Mouse (Mus musculus): ENCODE measurements around the gene Gm36028. TPM values are rescaled to one million over a fixed set of nuclear protein-coding genes. Genes with fewer than 3 reads are reported as not detected.
A peak's percentile ranks its signal among the peaks of the same experiment; 100 is the strongest.

Gm36028 gene
- polyA plus RNA-seq, 1 experiment from 2014 or later, result 0.24 TPM

DNA sequence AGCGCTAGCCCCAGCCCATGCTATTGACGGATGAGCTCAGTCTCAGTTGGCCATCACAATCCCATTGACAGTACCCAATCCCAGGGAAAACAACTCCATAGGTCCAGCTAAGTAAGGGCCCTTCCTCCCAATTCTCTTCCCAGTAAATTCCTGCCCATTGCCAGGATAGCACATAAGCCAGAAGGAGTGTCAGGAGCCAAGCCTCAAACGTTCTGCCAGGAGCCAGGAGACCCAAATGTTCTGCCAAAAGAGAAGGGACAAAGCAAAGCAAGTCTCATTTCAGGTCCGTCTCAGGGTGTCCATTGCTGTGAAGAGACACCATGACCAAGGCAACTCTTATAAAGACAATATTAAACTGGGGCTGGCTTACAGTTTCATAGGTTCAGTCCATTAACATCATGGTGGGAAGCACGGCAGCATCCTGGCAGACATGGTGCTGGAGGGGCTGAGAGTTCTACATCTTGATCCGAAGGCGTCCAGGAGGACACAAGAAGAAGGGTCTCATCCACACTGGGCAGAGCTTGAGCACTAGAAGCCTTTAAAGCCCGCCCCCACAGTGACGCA lies 57.5 kb downstream of the Gm36028 start:
- Histone ChIP-seq H3K4me2 (no peak overlapping the region), H3K4me1 (replicated peaks) (peaks cover 36% of the 10 kb centered on the region), H3K9me3 (no peaks in the 10 kb centered on the region), H3K27me3 (no peaks in the 10 kb centered on the region), H3K4me3 (no peak overlapping the region), H3K27ac (replicated peaks) (no peak overlapping the region), H3K9ac (no peak overlapping the region), H3K36me3 (peaks cover 22% of the 10 kb centered on the region)
- 97% methylated on average over 9 of the region's 9 CpGs for WGBS
- ATAC-seq (ENCODE audit: low read depth), result no peak

DNA sequence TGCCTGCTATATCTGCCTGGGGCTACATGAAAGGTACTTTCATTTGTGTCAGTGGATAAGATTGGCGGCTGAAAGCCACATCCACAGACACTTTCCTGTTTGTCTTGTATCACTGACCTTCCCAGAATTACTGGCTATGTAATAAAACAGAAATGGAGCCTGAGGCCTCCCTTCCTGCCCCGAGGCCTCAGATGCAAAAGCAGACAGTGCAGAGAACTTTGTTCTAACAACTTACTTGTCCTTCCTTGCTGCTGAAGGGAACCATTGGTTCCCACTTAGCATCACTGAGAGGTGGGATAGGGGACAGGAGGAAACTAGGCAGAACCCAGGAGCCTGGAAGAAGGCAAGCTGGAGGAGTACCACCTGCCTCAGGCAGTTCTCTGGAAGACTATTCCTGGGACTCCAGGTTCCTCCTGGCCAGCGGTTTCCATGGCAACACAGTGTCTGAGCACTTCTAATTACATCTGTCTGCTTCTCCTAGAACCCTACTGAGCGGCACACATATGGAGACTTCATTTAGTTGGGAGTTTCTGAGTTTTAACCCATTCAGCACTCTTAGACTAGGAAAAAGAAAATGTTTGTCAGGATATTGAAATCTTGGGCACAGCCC lies 58.2 kb downstream of the Gm36028 start:
- Histone ChIP-seq H3K9me3 (no peaks in the 10 kb centered on the region), H3K27ac (replicated peaks) (peak overlapping the region; percentile 61; the same call in 1 of the 2 replicates), H3K36me3 (peaks cover 22% of the 10 kb centered on the region), H3K9ac (no peak overlapping the region), H3K4me3 (no peak overlapping the region), H3K4me2 (no peak overlapping the region), H3K27me3 (no peaks in the 10 kb centered on the region), H3K4me1 (replicated peaks) (peaks cover 30% of the 10 kb centered on the region)
- 53% methylated on average over 4 of the region's 4 CpGs for WGBS
- peak; percentile 60; the same call in 1 of the 2 replicates for ATAC-seq (ENCODE audit: low read depth)

DNA sequence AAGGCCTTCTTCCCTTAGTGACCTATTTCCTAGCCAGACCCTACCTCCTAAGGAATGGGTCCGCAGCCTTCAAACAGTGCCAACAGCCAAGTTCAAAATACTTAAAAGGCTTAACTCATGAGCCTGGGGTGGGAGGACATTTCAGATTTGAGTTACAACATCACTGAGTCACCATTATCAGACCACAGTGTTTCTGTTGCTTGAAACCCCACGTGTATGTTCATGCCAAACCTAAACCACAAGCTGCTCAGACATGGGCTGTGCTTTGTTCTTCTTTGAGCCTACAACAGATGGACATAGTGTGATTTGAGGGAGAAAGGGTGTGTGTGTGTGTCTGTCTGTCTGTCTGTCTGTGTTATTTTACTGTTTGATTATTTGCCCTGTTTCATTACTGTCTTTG lies 59.8 kb downstream of the Gm36028 start:
- H3K4me1 ChIP-seq (replicated peaks), result peaks cover 20% of the 10 kb centered on the region
- no peak overlapping the region for H3K4me3 ChIP-seq
- no peak for ATAC-seq (ENCODE audit: low read depth)
- no peak overlapping the region for H3K4me2 ChIP-seq
- H3K36me3 ChIP-seq, result peaks cover 23% of the 10 kb centered on the region
- no peak overlapping the region for H3K27ac ChIP-seq (replicated peaks)
- WGBS, result 93% methylated on average over 2 of the region's 2 CpGs
- H3K27me3 ChIP-seq, result no peaks in the 10 kb centered on the region
- H3K9ac ChIP-seq, result no peak overlapping the region
- H3K9me3 ChIP-seq, result no peaks in the 10 kb centered on the region

Other genes starting within 250 kb of the Gm36028 start
- gene Ndufb4, start 206.7 kb downstream of the Gm36028 start, polyA plus RNA-seq (2015; fragmentation: Nextera tagmentation; extraction: Ambion mirVana), result 68.9 and 85.0 TPM in 2 replicates
- gene Fstl1, start 84.3 kb downstream of the Gm36028 start, polyA plus RNA-seq (2015; fragmentation: Nextera tagmentation; extraction: Ambion mirVana), result 156 and 165 TPM in 2 replicates
- 54.9 and 59.0 TPM in 2 replicates for gene Lrrc58, start 7.2 kb upstream of the Gm36028 start, polyA plus RNA-seq (2015; fragmentation: Nextera tagmentation; extraction: Ambion mirVana)
- 6.1 and 6.9 TPM in 2 replicates for gene Gpr156, start 55.4 kb upstream of the Gm36028 start, polyA plus RNA-seq (2015; fragmentation: Nextera tagmentation; extraction: Ambion mirVana)
- gene Gsk3b, start 227.9 kb upstream of the Gm36028 start, polyA plus RNA-seq (2015; fragmentation: Nextera tagmentation; extraction: Ambion mirVana), result 158 and 167 TPM in 2 replicates

All from neural tube, embryonic 13.5 days (tissue).